9 mouse cellular contexts compared by ENCODE assay signal in the genomic region with DNA sequence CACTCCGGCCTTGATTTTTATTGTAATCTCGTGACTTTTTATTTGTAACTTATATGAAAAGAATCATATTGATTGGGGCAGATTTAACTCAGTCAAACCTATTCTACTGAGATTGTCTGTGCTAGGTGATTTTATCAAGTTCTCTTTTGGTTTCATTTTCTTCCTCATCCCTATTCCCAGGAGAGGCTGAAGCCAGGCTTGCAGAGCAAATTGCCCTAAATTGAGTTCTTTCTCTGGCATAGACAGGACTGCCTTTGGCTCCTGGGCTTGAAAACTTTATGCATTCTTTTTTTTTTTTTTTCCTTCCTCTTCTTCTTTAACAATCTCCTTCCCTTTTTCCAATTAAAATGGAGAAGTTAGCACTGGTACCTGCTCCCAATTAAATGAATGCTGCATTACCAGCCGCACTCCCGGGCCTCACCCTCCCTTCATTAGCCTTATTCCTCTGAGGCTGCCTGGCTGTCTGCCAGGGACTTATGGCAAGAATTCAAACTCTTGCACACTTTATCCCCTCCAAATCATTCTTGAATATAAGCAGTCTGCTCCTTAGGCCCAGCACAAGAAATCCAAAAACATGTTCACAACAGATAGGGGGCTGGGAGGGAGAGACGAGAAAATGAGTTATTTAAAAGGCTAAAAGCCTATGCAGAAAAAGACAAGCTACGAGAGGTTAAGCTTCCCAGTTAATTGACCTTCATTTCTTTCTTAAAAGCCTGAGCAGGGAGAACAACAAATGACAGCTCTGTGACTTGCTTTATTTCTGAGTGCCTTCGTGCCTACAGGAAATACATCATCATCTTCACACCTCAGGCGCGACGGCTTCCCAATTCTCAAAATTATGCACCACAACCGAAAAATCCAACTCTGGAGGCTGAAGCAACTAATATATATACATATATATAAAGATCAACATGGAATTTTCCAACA.
A peak's percentile ranks its signal among the peaks of the same experiment; 100 is the strongest.
DNase-seq lines count a peak whose midpoint lies in the region; ATAC-seq and TF ChIP-seq lines count a peak whose summit lies in the region.
"Had no signal": no experiment of that assay in that cellular context is flagged by ENCODE, and none has a peak within 500 bp of the region (broad histone marks: within the 10 kb centered on the region; RNA-seq: fewer than 3 reads in every experiment).

No protein-coding gene starts in this region.

- intact Hi-C loops in gastrocnemius, adult 2 months (cut with DNase I), result no loop called here

- H3K36me3 ChIP-seq in hindbrain, embryonic 16.5 days (ENCODE audit: control insufficient read depth, insufficient read depth, low read length), result no peaks in the 10 kb centered on the region
- no peaks in the 10 kb centered on the region for H3K36me3 ChIP-seq in limb, embryonic 14.5 days (ENCODE audit: control insufficient read depth, insufficient read depth, low read length)

- TF ChIP-seq CTCF in gastrocnemius, adult 2 months (IDR thresholded peaks at IDR 0.05), result no peak

- no peaks in the 10 kb centered on the region for H3K9me3 ChIP-seq in hindbrain, embryonic 16.5 days (ENCODE audit: control insufficient read depth, low read length)
- no peaks in the 10 kb centered on the region for H3K9me3 ChIP-seq in limb, embryonic 14.5 days (ENCODE audit: control insufficient read depth, low read length)

- peak overlapping the region; percentile 14; the same call in 1 of the 2 replicates for H3K4me2 ChIP-seq in hindbrain, embryonic 16.5 days (ENCODE audit: low read length)
- peak overlapping the region; percentile 26; the same call in 1 of the 2 replicates for H3K4me2 ChIP-seq in limb, embryonic 14.5 days (replicated peaks; ENCODE audit: low read depth, low read length, severe bottlenecking)

- peaks cover 4% of the 10 kb centered on the region for H3K4me1 ChIP-seq in hindbrain, embryonic 16.5 days (ENCODE audit: control insufficient read depth, insufficient read depth, low read depth, low read length)
- peaks cover 5% of the 10 kb centered on the region for H3K4me1 ChIP-seq in limb, embryonic 14.5 days (ENCODE audit: control insufficient read depth, insufficient read depth, low read length)

- no peaks in the 10 kb centered on the region for H3K27me3 ChIP-seq in hindbrain, embryonic 16.5 days (replicated peaks; ENCODE audit: control insufficient read depth, insufficient read depth, low read length)
- no peaks in the 10 kb centered on the region for H3K27me3 ChIP-seq in limb, embryonic 14.5 days (ENCODE audit: control insufficient read depth, insufficient read depth, low read length)

- H3K9ac ChIP-seq in hindbrain, embryonic 16.5 days (ENCODE audit: low read depth, low read length), result no peak overlapping the region
- peak overlapping the region; percentile 12; the same call in 1 of the 2 replicates for H3K9ac ChIP-seq in limb, embryonic 14.5 days (ENCODE audit: low read depth, low read length, severe bottlenecking)
- H3K9ac ChIP-seq: liver, embryonic 14.5 days had no signal

- no peak for TF ChIP-seq POLR2A in limb, embryonic 14.5 days (IDR thresholded peaks at IDR 0.05; ENCODE audit: borderline replicate concordance, extremely low read depth, insufficient read depth, insufficient read length)

- H3K27ac ChIP-seq in gastrocnemius, adult 2 months, result no peak overlapping the region
- peak overlapping the region; percentile 4; the same call in 1 of the 2 replicates for H3K27ac ChIP-seq in hindbrain, embryonic 16.5 days (ENCODE audit: low read depth, low read length)
- no peak overlapping the region; the same call in 1 of the 2 replicates for H3K27ac ChIP-seq in limb, embryonic 14.5 days (replicated peaks; ENCODE audit: low read depth, low read length)
- H3K27ac ChIP-seq: liver, embryonic 14.5 days had no signal

- peak; percentile 90 for ATAC-seq in hindbrain, embryonic 16.5 days
- peak; percentile 68 for ATAC-seq in limb, embryonic 14.5 days (ENCODE audit: low FRiP score, low read depth)

- no peak overlapping the region for H3K4me3 ChIP-seq in gastrocnemius, adult 2 months
- H3K4me3 ChIP-seq in hindbrain, embryonic 16.5 days (ENCODE audit: low read length), result no peak overlapping the region
- no peak overlapping the region for H3K4me3 ChIP-seq in limb, embryonic 14.5 days (replicated peaks; ENCODE audit: low read length)

- DNase-seq in gastrocnemius, adult 2 months, result peak; percentile 16
- no peak for DNase-seq in gastrocnemius, adult 8-10 months (ENCODE audit: low spot score in 2 of 2)
- DNase-seq in urinary bladder, postnatal 4 days (ENCODE audit: low spot score in 2 of 2), result peak; percentile 18 to 69
- no peak for DNase-seq in urinary bladder, postnatal 10 days (ENCODE audit: low spot score)
- peak; percentile 70 for DNase-seq in limb, embryonic 14.5 days (ENCODE audit: low spot score)
- DNase-seq in yolk sac, embryonic 10.5 days (ENCODE audit: low spot score), result no peak
- DNase-seq in spleen, postnatal 10 days (ENCODE audit: low spot score in 2 of 2), result no peak

- WGBS in hindbrain, embryonic 16.5 days, result 47% methylated on average over 11 of the region's 11 CpGs
- 27% methylated on average over 11 of the region's 11 CpGs for WGBS in limb, embryonic 14.5 days

Comparison
In these comparisons a context has a peak if more than half of its experiments do, and no peak if none do; other contexts are left out.
1. DNase-seq: peak in gastrocnemius, adult 2 months (single experiment), urinary bladder, postnatal 4 days (2 of 2) and limb, embryonic 14.5 days (single experiment); none in gastrocnemius, adult 8-10 months (0 of 2), urinary bladder, postnatal 10 days (single experiment), yolk sac, embryonic 10.5 days (single experiment) and spleen, postnatal 10 days (0 of 2).